20 mouse cellular contexts compared by ENCODE assay signal in genomic region chr12:100382526-100382925, GRCm38 (mm10).
DNase-seq lines count a peak whose midpoint lies in the region; TF ChIP-seq lines count a peak whose summit lies in the region.
"Had no signal": no experiment of that assay in that cellular context is flagged by ENCODE, and none has a peak within 500 bp of the region (broad histone marks: within the 10 kb centered on the region; RNA-seq: fewer than 3 reads in every experiment).

No protein-coding gene starts in this region.

- peak; percentile 63 to 91 for DNase-seq in adrenal gland, adult (ENCODE audit: inconsistent age in 2 of 2, low spot score in 1 of 2)
- no peak for DNase-seq in adrenal gland, postnatal 4 days (ENCODE audit: low spot score in 2 of 2)
- DNase-seq in liver, adult 2 months (ENCODE audit: extremely low read depth, low read depth, low spot score): peak; percentile 39
- no peak for DNase-seq in liver
- DNase-seq in adrenal gland, postnatal 36 days: peak; percentile 64 to 67
- DNase-seq in gastrocnemius, postnatal 14 days: no peak
- no peak for DNase-seq in lung, postnatal 36 days
- DNase-seq: cerebellum, adult 11-12 months; cerebellum, adult 8-10 months; cerebellum, postnatal 10 days; cerebellum, postnatal 36 days; gastrocnemius, postnatal 10 days; heart, adult 2 months had no signal

- no peak overlapping the region for H3K27ac ChIP-seq in liver, adult 2 months (replicated peaks; ENCODE audit: insufficient read depth, low read depth, low read length)
- H3K27ac ChIP-seq: forebrain, embryonic 10.5 days; forebrain, embryonic 13.5 days; heart, adult 2 months; heart, embryonic 10.5 days; heart, embryonic 13.5 days; hindbrain, embryonic 12.5 days; hindbrain, embryonic 15.5 days had no signal

- TF ChIP-seq POLR2A in liver, adult 2 months (IDR thresholded peaks at IDR 0.05; ENCODE audit: extremely low read depth, insufficient read depth, low read length): no peak

- no peaks in the 10 kb centered on the region for H3K27me3 ChIP-seq in liver, adult 2 months (ENCODE audit: control insufficient read depth, insufficient read depth, low read length)
- H3K27me3 ChIP-seq: forebrain, embryonic 13.5 days; heart, embryonic 13.5 days; hindbrain, embryonic 12.5 days; hindbrain, embryonic 15.5 days; Patski had no signal

- TF ChIP-seq CTCF in liver, adult 2 months (IDR thresholded peaks at IDR 0.05; ENCODE audit: low read depth, low read length): no peak

- peaks cover 48% of the 10 kb centered on the region for H3K36me3 ChIP-seq in liver, adult 2 months (ENCODE audit: control insufficient read depth, insufficient read depth, low read length)

- H3K4me1 ChIP-seq in liver, adult 2 months (ENCODE audit: control insufficient read depth, insufficient read depth, low read length): no peaks in the 10 kb centered on the region
- H3K4me1 ChIP-seq: forebrain, embryonic 10.5 days; hindbrain, embryonic 12.5 days had no signal

- no peaks in the 10 kb centered on the region for H3K79me2 ChIP-seq in liver, adult 2 months (ENCODE audit: control insufficient read depth, insufficient read depth, low read length)

- intact Hi-C loops in gastrocnemius, postnatal 14 days (cut with DNase I; ENCODE audit: low total_unique reads): no loop called here

- no peak overlapping the region for H3K9ac ChIP-seq in liver, adult 2 months (ENCODE audit: low read depth, low read length)
- H3K9ac ChIP-seq: forebrain, embryonic 13.5 days; heart, embryonic 13.5 days; hindbrain, embryonic 12.5 days; hindbrain, embryonic 15.5 days had no signal

- H3K4me3 ChIP-seq in liver, adult 2 months (ENCODE audit: insufficient read depth, low read depth, low read length): no peak overlapping the region
- H3K4me3 ChIP-seq: forebrain, embryonic 10.5 days; forebrain, embryonic 13.5 days; heart, adult 2 months; heart, embryonic 10.5 days; heart, embryonic 13.5 days; hindbrain, embryonic 12.5 days; hindbrain, embryonic 15.5 days had no signal

Comparison
In these comparisons a context has a peak if more than half of its experiments do, and no peak if none do; other contexts are left out.
1. DNase-seq: peak in adrenal gland, adult (2 of 2), liver, adult 2 months (single experiment) and adrenal gland, postnatal 36 days (2 of 2); none in adrenal gland, postnatal 4 days (0 of 2), liver (single experiment), gastrocnemius, postnatal 14 days (single experiment) and lung, postnatal 36 days (single experiment).